Mouse (Mus musculus): Measurements from ENCODE around the gene Dnaic2.

Dnaic2 gene

DNA sequence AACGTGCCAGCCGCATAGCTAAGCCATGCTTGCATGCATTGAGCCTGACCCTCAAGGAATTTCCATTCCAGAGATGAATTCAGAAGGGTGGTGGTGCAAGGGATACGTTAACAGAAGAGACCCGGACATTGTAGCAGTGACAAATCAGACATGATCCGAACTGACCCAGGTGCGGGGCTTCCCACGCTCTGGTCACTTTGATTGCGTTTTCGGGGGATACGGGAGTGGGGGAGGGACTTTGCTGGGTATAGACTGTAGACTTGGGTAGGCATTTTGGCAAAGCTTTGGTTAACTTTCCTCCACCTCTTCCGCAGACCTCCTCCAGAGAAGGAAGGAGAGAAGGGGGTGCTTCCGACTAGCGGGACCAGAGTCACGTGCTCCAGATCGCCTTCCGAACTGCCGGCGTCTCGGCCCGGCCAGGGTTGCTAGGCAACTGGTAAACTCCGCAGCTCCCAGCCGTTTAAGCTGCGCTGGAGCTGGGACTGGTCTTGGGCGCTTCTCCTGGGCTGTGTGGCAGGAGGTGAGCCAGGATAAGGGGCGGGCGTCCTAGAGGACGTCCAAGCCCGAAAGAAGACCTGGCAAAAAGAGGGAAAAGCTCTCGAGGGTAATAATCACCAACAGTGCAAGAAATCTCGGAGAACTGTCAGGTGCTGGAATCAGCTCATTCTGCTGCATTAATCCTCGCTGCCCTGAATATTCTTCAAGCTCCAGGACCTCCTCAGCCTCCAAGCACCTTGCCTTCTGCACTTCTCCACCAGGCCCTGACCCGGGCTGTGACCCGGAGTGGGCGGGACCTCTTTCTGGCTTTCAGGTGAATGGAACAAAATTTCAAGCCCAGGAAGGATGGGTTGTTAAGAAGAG, at the start of gene Dnaic2:
Gene Dnaic2, plus strand, starts transcription at position 444 of the 861 bp plus-strand sequence.
- DNase-seq: peak; percentile 45

DNA sequence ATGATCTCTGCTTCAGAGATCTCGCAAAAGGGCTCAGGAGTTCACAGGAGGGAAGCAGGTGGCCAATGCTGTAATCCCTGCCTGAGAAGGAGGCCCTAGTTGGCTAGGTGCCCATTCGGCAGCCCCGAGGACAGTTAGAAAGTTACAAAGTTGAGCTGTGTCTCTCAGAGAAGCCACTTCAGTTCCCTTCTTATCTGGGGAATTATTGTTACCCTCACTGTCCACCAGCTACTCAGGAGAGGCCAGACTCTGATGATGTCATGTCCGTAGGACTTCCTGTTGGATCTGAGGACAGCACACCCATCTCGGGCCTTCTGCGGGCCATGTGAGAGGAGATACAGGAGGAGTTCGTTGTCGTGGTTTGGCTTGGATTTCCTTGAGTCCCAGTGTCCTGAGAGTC, 47.6 kb upstream of the Dnaic2 start:
- no peak for DNase-seq

DNA sequence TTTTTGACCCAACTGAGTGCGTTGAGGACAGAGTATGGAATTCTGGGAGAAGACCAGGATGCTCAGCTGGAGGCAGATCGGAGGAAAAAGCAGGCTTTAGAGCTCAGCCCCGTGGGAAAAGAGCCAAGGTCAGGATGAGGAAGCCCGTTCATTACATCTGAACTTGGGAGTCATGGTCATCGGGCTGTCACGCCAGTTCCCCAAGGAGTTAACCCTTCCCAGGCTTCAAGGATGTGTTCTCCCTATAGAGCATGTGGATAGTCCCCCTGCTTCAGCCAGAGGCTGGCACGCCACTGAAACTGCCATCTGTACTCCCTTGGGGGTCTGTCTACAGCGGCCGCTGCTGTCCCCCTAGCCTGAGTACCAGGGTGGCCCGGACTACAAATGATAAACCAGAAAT, 46.9 kb upstream of the Dnaic2 start:
- DNase-seq: no peak

DNA sequence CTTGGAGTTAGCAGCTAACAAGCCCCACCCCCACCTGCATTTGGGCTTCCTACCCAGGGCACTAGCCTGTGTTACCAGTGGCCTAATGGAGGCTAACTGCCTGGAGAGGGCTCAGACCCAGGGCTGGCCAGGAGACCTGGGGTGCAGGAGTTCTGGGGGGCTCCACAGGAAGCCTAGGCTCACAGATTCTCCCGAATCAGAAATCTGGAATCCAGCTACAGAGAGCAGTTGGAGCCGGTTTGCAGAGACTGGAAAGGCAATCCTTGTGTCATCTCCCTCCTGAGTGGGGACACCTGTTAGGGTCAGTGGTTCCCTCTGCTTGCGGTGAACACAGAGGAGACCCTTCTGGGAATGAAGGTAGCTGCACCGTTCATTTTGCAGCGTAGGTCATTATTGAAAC, 46.2 kb upstream of the Dnaic2 start:
- DNase-seq: no peak

DNA sequence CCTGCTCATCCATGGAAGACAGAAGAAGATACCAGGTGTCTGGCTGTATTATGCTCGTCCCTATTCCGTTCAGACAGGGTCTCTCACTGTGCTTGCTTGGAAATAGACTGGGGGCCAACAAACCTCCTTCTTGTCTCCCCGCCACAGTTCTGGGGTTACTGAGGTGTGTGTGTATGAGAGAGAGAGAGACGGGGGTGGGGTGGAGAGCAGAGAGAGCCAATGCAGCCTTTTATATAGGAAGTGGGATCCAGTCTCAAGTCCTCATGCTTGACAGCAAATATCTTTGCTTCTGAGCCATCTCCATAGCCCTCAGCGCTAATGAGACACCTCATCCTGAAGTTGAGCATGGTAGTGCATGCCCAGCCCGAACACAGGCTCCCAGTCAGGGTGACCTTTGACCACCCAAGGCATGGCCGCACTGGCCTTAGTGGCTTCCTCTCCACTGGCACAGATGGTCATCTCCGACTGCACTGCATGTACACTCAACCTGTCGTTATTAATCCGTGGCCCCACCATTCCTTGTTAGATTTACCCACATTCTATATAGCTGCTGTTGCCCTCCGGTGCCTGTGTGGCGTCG, 44.8 kb upstream of the Dnaic2 start:
- no peak for DNase-seq

DNA sequence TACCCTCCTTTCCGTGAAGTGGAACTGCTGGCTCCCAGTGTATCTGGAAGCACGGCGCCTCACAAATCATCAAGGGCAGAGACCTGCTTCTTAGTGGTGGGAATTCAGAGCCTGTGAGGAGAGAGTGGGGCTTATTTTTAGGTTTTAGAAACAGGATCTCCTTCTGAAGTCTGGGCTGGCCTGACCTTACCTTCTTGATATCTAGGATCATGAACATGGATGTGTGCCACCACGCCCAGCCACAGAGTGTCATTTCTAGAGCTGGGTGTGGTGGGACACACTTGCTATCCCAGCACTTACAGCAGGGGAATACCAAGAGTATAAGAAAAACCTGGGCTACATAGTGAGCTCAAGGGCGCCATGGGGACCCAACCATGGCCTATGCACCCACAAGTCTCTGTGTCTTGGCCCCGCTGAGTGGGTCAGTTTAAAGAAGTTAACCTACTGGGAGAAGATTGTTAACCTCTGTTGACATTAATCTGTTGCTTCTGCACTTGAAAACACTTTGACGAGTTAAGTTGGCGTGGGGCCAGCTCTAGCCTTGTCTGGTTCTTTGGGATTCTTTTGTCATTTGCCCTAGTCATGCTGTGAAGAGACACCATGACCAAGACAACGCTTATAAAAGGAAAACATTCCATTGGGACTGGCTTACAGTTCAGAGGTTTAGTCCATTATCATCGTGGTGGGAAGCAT, 44.0 kb upstream of the Dnaic2 start:
- DNase-seq: no peak

DNA sequence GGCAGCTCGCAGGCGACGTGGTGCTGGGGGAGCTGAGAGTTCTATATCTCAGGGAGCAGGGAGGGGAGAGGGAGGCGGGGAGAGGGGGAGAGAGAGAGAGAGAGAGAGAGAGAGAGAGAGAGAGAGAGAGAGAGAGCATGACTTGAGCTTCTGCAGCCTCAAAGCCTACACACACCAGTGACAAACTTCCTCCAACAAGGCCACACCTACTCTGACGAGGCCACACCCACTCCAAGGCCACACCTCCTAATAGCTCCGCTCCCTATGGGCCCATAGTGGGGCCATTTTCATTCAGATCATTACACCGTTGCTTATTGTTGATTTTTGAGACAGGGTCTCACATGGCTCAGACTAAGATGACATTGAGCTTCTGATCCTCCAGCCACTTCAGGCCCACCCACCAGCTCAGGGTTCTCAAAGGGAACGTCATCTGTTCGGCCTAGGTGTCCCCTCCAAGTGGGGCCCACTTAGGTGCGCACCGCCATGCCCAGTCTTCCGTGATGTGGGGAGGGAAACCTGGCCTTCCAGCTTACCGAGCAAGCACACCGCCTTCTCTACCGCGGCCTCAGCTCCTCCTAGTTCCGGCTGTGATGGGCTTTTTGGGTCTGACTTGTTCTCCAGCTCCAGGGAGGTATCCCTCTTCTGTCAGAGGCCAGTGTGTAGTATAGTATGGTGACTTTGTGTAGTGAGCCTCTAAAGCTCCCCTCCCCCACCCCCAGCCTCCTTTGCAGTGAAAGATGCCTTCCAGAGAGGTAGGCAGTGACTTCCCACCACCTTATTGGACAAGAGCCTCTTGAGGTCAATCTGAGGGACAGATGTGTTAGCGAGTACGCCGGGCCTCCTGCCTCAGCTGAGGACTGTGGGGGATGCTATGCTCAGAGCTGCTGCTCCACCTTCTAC, 43.2 kb upstream of the Dnaic2 start:
- DNase-seq: peak; percentile 48

DNA sequence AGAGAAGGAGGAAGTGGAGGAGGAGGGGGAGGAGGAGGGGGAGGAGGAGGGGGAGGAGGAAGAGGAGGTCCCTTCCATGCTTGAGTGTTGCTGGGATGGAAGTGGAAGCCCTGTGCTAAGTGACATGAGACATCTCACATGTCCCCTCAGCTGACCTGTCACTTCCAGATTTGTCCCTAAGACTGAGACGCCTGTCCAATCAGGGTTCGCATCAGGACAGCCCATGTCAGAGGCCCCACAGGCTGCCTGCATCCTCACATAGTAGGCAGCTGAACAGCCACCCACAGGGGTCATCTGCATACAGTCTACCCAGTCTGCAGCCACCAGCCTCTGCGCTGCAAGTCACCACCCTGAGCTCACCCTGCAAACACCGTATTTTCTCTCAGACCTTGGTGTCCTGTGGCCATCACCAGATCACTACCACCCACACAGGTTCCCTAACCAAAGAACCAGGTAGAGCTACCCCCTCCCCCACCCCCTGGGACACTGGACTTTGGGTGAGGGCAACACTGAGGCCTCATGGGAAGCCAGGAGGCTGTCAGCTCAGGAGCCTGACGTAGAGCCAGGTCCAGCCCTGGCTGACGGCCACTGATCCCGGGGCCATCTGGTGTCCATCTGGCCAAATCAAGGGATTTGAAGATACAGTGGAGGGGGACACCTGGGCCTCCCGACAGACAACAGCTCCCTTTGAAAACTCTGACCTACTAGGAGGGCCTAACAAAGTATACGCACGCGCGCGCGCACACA, 42.4 kb upstream of the Dnaic2 start:
- DNase-seq: peak; percentile 60

DNA sequence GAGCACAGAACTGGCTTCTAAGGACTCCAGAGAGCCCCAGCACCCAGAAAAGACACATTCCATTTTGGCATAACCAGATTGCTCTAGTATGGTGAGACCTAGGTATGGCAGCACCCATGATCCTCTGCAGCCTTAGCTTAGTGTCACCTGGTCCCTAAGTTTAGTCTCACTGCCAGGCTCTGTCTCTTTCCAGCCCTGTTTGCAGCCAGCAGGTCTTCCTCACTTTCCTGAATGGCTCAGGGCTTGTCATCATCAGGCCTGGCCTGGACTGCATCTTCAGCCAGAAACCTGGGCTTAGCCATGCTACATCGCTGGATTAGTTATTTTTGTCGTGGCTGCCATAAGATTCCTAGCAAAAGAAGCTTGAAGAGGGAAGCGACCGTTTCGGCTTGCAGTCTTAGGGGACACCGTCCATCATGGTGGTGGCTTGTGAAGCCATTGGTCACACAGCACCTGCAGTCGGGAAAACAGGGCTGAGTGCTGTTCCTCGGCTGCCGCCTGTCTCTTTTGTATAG, 41.6 kb upstream of the Dnaic2 start:
- DNase-seq: no peak

DNA sequence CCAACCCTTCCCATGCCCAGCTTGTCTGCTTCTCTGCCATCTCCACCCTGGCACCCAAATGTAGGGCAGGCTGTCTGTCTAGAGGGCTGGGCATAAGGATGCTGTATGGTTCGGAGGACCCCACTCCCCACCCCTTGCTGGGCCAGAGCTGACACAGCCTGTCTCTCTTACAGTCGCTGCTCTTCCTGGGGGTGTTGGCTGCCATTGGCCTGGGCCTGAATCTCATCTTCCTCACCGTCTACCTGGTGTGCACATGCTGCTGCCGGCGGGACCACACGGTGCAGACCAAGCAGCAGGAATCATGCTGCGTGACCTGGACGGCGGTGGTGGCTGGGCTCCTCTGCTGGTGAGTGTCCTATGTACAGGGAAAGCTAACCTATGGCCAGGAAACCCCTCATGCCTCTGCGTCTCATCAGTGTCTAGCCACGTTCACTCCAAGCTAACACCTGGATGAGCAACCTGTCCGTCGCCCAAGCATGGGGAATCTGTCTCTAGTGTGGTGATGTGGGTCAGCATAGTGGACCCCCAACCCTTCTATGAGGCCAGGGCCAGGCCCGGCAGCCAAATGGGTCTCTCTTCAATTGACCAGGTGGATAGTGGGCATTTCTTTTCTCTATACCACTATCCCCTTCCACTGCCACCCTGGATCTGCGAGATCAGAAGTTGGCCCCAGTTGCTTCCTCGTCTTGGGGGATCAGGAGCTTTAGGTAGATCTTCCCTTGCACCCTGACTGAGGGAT, 40.8 kb upstream of the Dnaic2 start:
- no peak for DNase-seq

DNA sequence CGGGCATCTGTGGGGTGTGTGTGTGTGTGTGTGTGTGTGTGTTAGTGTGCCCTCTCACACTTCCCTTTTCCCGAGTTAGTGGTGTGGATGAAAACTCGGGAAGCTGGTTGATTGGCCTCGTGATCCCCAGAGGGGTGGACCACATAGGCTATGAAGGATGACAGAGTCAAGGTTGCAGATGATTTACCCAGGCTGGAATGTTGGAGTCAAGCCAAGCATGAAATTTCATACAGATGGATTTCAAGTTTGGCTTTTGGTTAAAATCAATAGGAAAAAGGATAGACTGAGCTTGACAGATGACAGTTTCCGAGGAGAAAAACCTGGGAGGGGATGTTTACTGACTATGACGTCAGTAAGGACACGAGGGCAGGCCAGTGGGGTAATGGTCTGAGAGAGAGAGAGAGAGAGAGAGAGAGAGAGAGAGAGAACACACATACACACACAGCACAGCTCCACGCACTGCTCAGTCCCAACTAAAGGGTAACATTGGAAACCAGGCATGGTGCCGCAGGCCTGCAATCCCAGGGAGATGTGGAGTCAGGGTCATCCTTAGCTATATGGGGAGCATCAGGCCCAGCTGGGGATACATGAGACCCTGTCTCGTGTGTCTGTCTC, 39.5 kb upstream of the Dnaic2 start:
- no peak for DNase-seq

DNA sequence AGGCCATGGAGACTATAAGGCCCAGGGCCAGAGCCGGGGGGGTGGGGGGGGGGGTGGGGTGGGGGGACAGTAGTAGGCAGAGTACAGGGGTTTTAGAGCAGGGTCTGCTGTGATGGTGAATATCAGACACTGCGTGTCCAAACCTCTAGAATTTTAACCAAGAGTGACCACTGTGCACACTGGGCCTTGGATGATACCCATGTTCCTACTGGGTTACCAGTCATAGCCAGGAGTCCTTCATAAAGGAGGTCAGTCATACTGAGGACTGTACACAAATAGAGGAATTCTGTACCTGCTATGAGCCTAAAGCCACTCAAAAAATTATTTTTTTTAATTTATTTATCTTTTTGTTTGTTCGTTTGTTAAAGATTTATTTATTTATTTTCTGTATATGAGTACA, 38.5 kb upstream of the Dnaic2 start:
- DNase-seq: no peak

DNA sequence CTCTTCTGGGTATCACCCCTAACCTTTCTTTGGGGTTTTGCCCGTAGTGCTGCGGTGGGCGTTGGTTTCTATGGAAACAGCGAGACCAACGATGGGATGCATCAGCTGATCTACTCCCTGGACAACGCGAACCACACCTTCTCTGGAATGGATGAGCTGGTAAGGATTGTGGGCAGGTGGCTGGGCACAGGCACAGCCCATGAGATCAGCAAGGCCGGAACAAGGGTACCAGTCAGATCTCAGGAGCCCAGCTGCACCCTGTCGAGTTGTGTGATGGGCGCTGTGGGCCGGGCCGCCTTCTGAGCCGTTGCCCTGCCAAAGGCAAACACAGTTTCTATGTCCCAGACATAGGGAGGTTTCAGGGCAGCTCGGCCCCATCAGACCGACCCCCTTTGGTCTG, 37.0 kb upstream of the Dnaic2 start:
- no peak for DNase-seq

DNA sequence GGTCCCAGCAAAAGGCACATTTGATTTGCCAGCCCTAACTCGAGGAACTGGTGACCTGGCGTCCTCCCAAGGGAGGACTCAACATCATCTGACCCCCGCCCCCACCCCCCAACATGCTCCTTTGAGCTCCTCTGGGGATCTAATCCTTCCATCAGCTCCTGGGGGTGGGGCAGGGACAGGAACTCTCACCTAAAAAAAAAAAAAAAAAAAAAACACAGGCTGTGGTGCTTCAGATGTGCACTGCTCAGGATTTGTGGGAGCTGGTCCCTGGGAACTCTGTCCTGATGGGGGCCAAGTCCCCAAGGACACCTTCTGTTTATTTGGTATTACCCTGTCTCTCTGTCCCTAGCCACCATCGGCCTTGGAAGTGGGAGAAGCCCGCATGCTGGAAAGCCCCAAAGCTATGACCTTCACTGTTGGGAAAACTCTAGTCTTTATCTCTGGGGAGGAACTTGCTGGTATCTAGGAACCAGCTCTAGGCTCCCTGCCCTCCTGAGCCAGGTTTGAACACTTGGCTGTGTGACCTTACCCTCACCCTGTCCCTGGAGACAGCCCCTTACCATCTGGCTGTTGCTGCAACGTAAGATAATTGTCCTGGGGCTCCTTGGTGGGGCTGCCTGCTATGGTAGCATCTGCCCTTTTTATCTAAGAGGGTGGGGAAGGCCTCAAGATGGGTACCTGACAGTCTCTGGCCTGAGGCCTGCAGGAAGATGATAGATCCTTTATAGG, 35.6 kb upstream of the Dnaic2 start:
- DNase-seq: no peak

DNA sequence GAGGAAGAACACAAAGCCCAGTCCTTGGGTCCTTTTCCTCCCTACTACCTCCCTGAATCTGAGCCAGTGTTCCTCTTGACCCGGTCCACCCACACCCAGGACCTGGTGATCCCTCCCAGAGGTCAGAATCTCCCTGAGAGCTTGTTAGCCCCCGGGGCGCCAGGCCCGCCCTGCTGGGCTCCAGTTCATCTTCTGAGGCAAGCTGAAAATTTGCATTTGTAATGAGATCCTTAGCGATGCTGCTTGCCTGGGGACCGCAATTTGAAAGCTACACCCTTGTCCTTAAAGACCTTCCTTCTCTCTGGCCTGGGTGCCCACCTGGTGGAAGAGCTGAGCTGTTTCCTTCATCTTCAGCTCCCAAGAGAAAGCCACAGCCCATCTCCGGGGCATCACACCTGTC, 34.6 kb upstream of the Dnaic2 start:
- DNase-seq: no peak

DNA sequence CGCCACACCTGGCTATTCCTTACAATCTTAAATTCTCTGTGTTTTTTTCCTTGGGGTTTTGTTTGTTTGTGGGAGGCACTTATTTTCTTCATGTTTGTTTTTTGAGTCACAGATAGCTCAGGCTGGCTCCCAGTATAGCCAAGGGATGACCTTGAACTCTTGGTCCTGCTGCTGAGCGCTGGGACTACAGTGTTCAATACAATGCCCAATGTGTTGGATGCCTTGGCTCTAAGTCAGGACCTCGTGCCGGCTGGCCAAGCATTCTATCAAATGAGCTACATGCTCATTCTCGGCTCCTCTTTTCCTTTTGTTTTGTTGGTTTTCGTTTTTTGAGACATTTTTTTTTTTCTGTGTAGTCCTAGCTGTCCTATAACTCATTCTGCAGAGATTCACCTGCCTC, 33.8 kb upstream of the Dnaic2 start:
- no peak for DNase-seq

DNA sequence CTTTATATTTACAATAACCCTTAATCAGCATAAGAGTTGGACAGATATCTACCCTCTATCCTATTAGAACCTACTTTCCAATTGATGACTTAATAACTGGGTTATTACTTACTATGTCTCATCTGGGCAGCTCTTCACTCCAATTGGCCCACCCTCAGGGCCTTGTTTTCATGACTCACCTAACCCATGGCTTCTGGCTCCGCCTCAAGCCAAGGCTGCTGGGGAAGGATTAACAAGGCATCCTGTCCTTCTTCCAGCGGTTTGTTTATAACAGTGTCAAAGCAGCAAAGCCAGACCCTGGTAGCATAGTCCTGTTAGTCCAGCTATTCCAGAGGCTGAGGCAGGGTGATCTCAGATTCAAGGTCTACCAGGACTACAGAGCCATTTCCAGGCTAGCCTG, 32.8 kb upstream of the Dnaic2 start:
- DNase-seq: no peak

DNA sequence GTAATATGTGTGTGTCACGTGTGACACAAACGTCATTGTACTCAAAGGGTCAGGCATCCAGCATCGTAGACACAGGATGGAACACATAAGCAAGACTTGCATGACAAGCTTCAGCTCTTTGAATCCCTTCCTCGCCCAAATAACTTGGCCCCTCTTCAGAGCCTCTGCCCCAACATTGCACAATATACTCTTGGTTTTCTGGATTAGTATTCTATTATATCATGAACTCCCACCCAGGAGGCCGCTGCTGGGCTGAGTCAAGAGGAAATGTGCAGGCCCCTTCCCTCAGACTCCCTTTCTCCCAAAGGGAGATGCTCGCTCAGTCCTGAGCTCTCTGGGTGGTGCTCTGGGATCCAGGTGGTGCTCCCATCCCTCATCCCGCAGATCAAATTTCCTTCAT, 28.7 kb upstream of the Dnaic2 start:
- no peak for DNase-seq

DNA sequence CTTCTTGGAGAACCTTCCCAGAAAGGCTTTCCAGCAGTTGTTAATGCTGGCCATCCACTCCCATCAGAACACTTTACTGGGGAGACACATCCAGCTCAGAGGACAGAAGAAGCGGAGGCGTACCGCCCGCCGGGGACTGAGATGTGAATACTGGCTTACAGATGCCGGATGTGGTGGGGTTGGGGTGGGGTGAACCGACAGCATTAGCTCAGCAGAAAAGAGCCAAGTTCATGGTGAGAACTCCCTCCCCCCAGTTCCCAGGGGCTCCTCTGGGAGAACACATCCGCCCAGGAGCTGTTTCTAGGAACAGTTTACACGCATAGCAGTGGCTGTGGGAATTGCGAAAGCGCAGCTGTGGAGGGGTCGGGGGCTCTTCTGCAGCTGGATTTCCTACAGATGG, 27.7 kb upstream of the Dnaic2 start:
- DNase-seq: no peak
